Mouse (Mus musculus): ENCODE data around the gene H2-Ob. TPM values are rescaled to one million over a fixed set of nuclear protein-coding genes. Genes with fewer than 3 reads are reported as not detected.
"Not testable (repeated sequence)": the region's sequence is repeated elsewhere in the genome, so short reads cannot be mapped to it uniquely, and the experiment has no call there.

Gene H2-Ob
- total RNA-seq, 4 experiments from 2014 or later, result 0.54 to 1.3 (median 0.90) TPM

DNA sequence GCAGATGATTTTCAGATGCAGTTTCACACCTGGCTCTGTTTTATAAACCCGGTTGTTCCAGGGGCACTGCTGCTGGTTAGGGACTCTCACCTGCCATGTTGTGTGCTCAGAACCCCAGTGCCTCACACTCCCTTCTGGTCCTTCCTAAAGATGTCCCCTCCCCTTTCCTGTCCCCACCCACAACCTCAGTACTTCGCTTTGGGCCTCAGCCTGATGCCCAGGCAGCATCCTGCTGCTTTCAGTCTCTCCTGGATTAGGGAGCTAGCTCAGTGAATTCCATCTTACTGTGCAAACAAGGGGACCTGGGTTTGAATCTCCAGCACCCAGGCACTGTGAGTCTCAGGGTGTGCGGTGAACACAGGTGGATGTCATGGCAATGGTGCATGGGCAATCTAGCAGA lies 31.2 kb upstream of the H2-Ob start:
- peak in 1 of 2 experiments; percentile 2 for DNase-seq (ENCODE audit: low spot score in 2 of 2)

- no peak for DNase-seq (ENCODE audit: low spot score in 2 of 2)
These were observed 30.8 kb upstream of the H2-Ob start for GRCm38 (mm10) chr17:34207866-34208265.

- no peak for DNase-seq (ENCODE audit: low spot score in 2 of 2)
These were observed 30.3 kb upstream of the H2-Ob start for GRCm38 (mm10) chr17:34208421-34208820.

DNA sequence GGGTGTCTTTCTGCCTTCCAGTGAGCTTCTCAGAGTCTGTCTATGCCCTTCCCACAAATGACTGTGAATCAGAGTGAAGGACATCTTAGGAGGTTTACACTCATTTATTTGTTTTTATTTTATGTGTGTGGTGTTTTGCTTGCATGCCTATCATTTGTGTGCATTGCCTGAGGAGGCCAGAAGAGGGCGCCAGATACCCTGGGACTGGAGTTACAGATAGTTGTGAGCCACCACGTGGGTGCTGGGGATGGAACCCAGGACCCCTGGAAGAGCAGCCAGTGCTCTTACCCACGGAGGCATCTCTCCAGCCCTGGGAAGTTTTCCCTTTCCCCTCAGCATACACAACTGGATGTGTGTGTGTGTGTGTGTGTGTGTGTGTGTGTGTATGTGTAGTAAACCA lies 29.0 kb upstream of the H2-Ob start:
- no peak for DNase-seq (ENCODE audit: low spot score in 2 of 2)

DNA sequence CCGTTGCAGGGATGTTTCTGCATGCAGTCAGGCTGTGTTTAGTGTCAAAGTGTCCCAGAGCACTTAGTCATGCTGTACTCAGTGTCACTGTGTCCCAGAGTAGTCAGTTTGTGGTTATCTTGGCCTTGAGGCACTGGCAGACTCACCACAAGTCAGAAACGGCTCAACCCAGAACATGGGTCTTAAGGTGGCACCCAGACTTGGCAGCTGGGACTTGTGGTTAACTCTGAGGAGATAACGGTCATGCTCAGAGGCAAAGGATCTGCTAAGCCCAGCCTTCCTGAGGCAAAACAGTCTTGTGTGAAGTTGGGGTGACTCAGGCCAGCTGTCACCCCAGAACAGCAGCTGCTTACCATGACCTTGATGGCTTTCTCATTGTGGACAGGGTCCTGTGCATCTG lies 28.1 kb upstream of the H2-Ob start:
- no peak for DNase-seq (ENCODE audit: low spot score in 2 of 2)

DNA sequence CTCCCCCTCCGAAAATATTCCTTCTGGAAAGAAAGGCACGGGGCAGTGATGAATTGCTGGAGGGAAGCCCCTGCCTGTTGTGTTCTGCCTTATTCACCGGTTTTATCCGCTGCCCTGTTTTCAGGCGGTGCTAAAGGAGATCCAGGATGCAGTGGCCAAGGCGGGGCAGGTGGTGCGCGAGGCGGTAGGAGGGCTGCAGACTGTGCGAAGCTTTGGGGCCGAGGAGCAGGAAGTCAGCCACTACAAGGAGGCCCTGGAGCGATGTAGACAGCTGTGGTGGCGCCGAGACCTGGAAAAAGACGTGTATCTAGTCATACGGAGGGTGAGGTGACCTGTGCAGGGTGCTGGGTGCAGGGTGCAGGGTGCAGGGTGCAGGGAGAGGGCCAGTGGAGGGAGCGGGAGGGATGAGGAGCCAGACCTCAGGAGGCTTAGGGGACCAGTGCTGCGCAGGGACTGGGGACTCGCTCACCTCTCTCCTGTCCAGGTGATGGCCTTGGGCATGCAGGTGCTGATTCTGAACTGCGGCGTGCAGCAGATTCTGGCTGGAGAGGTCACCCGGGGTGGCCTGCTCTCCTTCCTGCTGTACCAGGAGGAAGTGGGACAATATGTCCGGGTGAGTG lies 26.8 kb upstream of the H2-Ob start:
- peak in 1 of 2 experiments; percentile 2 for DNase-seq (ENCODE audit: low spot score in 2 of 2)

- DNase-seq (ENCODE audit: low spot score in 2 of 2), result peak in 1 of 2 experiments; percentile 4
These were observed 24.8 kb upstream of the H2-Ob start for GRCm38 (mm10) chr17:34213936-34214335.

GRCm38 (mm10) chr17:34215176-34215575 lies 23.5 kb upstream of the H2-Ob start:
- no peak for DNase-seq (ENCODE audit: low spot score in 2 of 2)

DNA sequence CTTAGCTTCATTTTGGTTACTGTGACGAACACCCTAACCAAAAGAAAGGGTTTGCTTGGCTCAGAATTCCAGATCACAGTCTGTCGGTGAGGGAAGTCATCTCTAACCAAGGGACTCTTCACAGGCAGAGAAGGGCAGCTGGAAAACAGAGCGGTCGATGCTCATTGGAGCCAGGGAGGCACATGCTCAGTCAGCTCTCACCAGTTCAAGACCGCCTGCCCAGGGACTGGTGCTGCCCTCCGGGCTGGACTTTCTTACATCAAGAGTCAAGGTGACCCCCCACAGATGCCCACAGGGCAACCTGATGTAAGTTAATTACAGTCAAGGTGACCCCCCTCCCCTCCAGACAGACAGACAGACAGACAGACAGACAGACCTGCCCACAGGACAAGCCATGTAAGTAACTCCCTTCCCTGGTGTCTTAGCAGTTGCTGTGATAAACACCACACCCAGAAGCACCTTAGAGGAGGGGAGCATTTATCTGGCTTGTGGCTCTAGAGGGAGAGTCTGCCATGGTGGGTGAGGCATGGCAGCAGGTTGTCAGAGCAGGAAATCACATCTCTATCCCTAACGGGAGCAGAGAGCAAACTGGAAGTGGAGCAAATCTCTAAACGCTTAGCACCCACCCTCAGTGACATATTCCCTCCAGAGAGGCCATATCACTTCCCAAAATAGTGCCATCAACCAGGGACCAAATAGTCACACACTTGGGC lies 21.3 kb upstream of the H2-Ob start:
- DNase-seq (ENCODE audit: low spot score in 2 of 2), result no peak

- no peak for DNase-seq (ENCODE audit: low spot score in 2 of 2)
These were observed 20.7 kb upstream of the H2-Ob start for GRCm38 (mm10) chr17:34217986-34218385.

- DNase-seq (ENCODE audit: low spot score in 2 of 2), result peak in 1 of 2 experiments; percentile 31
These were observed 20.0 kb upstream of the H2-Ob start for GRCm38 (mm10) chr17:34218675-34219074.

DNA sequence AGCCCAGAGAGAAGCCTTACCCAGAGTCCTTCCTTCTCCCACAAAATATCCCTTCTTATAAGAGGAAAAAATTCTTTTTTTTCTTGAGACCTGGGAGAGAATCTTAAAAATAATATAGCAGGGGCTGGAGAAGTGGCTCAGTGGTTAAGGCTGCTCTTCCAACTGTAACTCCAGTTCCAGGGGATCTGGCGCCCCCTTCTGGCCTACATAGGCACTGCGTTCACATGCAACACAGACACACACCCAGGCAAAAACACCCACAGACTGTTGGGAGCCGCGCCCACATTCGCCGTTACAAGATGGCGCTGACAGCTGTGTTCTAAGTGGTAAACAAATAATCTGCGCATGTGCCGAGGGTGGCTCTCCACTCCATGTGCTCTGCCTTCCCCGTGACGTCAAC lies 19.6 kb upstream of the H2-Ob start:
- DNase-seq (ENCODE audit: low spot score in 2 of 2), result not testable (repeated sequence)

- DNase-seq (ENCODE audit: low spot score in 2 of 2), result not testable (repeated sequence)
These were observed 18.9 kb upstream of the H2-Ob start for GRCm38 (mm10) chr17:34219801-34220200.

GRCm38 (mm10) chr17:34220401-34220800 lies 18.3 kb upstream of the H2-Ob start:
- not testable (repeated sequence) for DNase-seq (ENCODE audit: low spot score in 2 of 2)

GRCm38 (mm10) chr17:34224816-34225215 lies 13.9 kb upstream of the H2-Ob start:
- DNase-seq (ENCODE audit: low spot score in 2 of 2), result no peak

GRCm38 (mm10) chr17:34225426-34225825 lies 13.3 kb upstream of the H2-Ob start:
- no peak for DNase-seq (ENCODE audit: low spot score in 2 of 2)

- DNase-seq (ENCODE audit: low spot score in 2 of 2), result not testable (repeated sequence)
These were observed 12.8 kb upstream of the H2-Ob start for GRCm38 (mm10) chr17:34225911-34226310.

DNA sequence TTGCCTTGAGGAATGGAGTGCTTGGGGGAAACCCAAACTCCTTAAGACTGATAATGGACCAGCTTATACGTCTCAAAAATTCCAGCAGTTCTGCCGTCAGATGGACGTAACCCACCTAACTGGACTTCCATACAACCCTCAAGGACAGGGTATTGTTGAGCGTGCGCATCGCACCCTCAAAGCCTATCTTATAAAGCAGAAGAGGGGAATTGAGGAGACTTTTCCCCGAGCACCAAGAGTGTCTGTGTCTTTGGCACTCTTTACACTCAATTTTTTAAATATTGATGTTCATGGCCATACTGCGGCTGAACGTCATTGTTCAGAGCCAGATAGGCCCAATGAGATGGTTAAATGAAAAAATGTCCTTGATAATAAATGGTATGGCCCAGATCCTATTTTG lies 7.7 kb upstream of the H2-Ob start:
- DNase-seq (ENCODE audit: low spot score in 2 of 2), result not testable (repeated sequence)

DNA sequence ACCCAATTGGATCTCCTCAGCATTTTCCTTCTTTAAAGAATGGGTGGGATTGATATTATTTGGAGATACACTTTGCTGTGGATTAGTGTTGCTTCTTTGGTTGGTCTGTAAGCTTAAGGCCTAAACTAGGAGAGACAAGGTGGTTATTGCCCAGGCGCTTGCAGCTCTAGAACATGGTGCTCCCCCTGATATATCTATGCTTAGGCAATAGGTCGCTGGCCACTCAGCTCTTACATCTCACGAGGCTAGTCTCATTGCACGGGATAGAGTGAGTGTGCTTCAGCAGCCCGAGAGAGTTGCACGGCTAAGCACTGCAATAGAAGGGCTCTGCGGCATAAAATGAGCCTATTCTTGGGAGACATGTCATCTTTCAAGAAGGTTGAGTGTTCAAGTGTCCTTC lies 6.7 kb upstream of the H2-Ob start:
- DNase-seq (ENCODE audit: low spot score in 2 of 2), result not testable (repeated sequence)

- DNase-seq (ENCODE audit: low spot score in 2 of 2), result peak; percentile 23 to 44
These were observed 3.8 kb upstream of the H2-Ob start for GRCm38 (mm10) chr17:34234926-34235325.

DNA sequence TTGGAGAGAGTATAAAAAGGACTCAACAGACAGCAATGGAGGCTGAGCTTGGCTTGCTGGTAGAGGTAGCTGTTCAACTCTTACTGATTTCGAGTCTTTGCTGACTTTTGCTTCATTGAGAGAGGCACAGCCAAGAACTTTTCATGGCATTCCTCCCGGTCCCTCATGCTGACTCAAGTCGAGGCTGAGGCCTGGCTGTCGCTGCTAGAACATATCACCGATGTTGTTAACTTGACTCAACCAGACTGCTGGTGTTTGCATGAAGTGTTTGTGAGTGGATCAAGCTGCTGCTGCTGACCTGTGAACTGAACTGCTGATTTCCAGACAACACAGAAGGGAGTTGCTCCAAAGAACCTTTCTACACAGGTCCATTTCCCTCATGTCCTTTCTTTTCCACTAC lies 2.0 kb upstream of the H2-Ob start:
- DNase-seq (ENCODE audit: low spot score in 2 of 2), result no peak

- DNase-seq (ENCODE audit: low spot score in 2 of 2), result no peak
These were observed 962 bp upstream of the H2-Ob start for GRCm38 (mm10) chr17:34237741-34238140.

DNA sequence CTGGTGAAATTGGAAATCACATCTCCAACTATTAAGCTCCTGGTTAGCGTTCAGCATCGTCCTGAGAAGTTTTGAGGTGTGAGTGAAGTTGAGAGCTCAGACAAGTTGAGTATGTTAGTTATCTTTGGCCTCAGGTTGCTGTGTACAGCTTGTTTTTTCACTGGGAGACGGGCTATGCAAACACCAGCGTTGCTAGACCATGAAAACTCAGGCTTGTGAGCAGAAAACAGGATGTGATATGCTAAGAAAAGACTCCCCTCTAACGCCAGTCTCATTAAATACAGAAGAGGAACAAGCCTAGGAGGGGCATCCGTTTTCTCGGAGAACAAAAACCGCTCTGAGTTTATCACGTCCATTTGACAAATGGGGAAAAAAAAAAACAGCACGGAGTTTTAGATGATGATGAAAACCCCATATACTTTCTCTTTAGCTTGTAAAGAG lies 918 bp downstream of the H2-Ob start:
- DNase-seq (ENCODE audit: low spot score in 2 of 2), result no peak

Measured in left cerebral cortex, adult 8-10 months (tissue).